Mouse (Mus musculus): ENCODE data around the gene Wdr60. TPM values are rescaled to one million over a fixed set of nuclear protein-coding genes. Genes with fewer than 3 reads are reported as not detected.

The Wdr60 gene
- polyA plus RNA-seq (2014; fragmentation: Nextera tagmentation; extraction: Ambion mirVana) = 16.5 and 22.4 TPM in 2 replicates

GRCm38 (mm10) chr12:116262555-116263341 lies at the start of gene Wdr60:
Wdr60 (minus strand) TSS chr12:116263022.
- Histone ChIP-seq H3K9me3 (ENCODE audit: control insufficient read depth, low read length) (no peaks in the 10 kb centered on the region), H3K9ac (ENCODE audit: low read length) (peak within 1 kb of the TSS; percentile 76), H3K4me3 (ENCODE audit: low read depth, low read length) (peak within 1 kb of the TSS; percentile 64), H3K27me3 (ENCODE audit: control insufficient read depth, insufficient read depth, low read length) (no peaks in the 10 kb centered on the region), H3K27ac (replicated peaks; ENCODE audit: low read depth, low read length) (peak within 1 kb of the TSS; percentile 58; the same call in 1 of the 2 replicates), H3K4me2 (ENCODE audit: low read depth, severe bottlenecking) (peak within 1 kb of the TSS; percentile 57), H3K36me3 (ENCODE audit: control insufficient read depth, insufficient read depth, low read length) (no peaks in the 10 kb centered on the region), H3K4me1 (ENCODE audit: control insufficient read depth, insufficient read depth, low read length) (no peaks in the 10 kb centered on the region)
- ATAC-seq (ENCODE audit: insufficient number of reproducible peaks, low FRiP score, low TSS enrichment, low read depth) (peak; percentile 98), DNase-seq (ENCODE audit: low spot score) (peak; percentile 89)
- 3% methylated on average over 47 of the region's 47 CpGs for WGBS

- WGBS = 72% methylated on average over 2 of the region's 2 CpGs
- Histone ChIP-seq H3K27ac (replicated peaks; ENCODE audit: low read depth, low read length) (no peak overlapping the region), H3K4me2 (ENCODE audit: low read depth, severe bottlenecking) (no peak overlapping the region), H3K4me1 (ENCODE audit: control insufficient read depth, insufficient read depth, low read length) (no peaks in the 10 kb centered on the region), H3K27me3 (ENCODE audit: control insufficient read depth, insufficient read depth, low read length) (no peaks in the 10 kb centered on the region), H3K36me3 (ENCODE audit: control insufficient read depth, insufficient read depth, low read length) (no peaks in the 10 kb centered on the region), H3K9ac (ENCODE audit: low read length) (no peak overlapping the region), H3K4me3 (ENCODE audit: low read depth, low read length) (no peak overlapping the region), H3K9me3 (ENCODE audit: control insufficient read depth, low read length) (no peaks in the 10 kb centered on the region)
- no peak for DNase-seq (ENCODE audit: low spot score)
- ATAC-seq (ENCODE audit: insufficient number of reproducible peaks, low FRiP score, low TSS enrichment, low read depth) = no peak
These were observed 45.8 kb upstream of the Wdr60 start for GRCm38 (mm10) chr12:116308612-116309011.

- H3K27ac ChIP-seq (replicated peaks; ENCODE audit: low read depth, low read length) = no peak overlapping the region
- no peak overlapping the region for H3K9ac ChIP-seq (ENCODE audit: low read length)
- H3K4me1 ChIP-seq (ENCODE audit: control insufficient read depth, insufficient read depth, low read length) = no peaks in the 10 kb centered on the region
- ATAC-seq (ENCODE audit: insufficient number of reproducible peaks, low FRiP score, low TSS enrichment, low read depth) (no peak), DNase-seq (ENCODE audit: low spot score) (no peak)
- H3K4me2 ChIP-seq (ENCODE audit: low read depth, severe bottlenecking) = no peak overlapping the region
- H3K4me3 ChIP-seq (ENCODE audit: low read depth, low read length) = no peak overlapping the region
- 88% methylated on average over 3 of the region's 3 CpGs for WGBS
- no peaks in the 10 kb centered on the region for H3K9me3 ChIP-seq (ENCODE audit: control insufficient read depth, low read length)
- H3K36me3 ChIP-seq (ENCODE audit: control insufficient read depth, insufficient read depth, low read length) = no peaks in the 10 kb centered on the region
- no peaks in the 10 kb centered on the region for H3K27me3 ChIP-seq (ENCODE audit: control insufficient read depth, insufficient read depth, low read length)
These were observed 45.0 kb upstream of the Wdr60 start for GRCm38 (mm10) chr12:116307870-116308269.

GRCm38 (mm10) chr12:116306042-116306441 lies 43.2 kb upstream of the Wdr60 start:
- Histone ChIP-seq H3K4me2 (ENCODE audit: low read depth, severe bottlenecking) (no peak overlapping the region), H3K27me3 (ENCODE audit: control insufficient read depth, insufficient read depth, low read length) (no peaks in the 10 kb centered on the region), H3K27ac (replicated peaks; ENCODE audit: low read depth, low read length) (no peak overlapping the region), H3K9me3 (ENCODE audit: control insufficient read depth, low read length) (no peaks in the 10 kb centered on the region), H3K9ac (ENCODE audit: low read length) (no peak overlapping the region), H3K36me3 (ENCODE audit: control insufficient read depth, insufficient read depth, low read length) (no peaks in the 10 kb centered on the region), H3K4me3 (ENCODE audit: low read depth, low read length) (no peak overlapping the region), H3K4me1 (ENCODE audit: control insufficient read depth, insufficient read depth, low read length) (no peaks in the 10 kb centered on the region)
- WGBS = 73% methylated on average over 1 of the region's 1 CpGs
- ATAC-seq (ENCODE audit: insufficient number of reproducible peaks, low FRiP score, low TSS enrichment, low read depth) (no peak), DNase-seq (ENCODE audit: low spot score) (no peak)

GRCm38 (mm10) chr12:116302181-116302580 lies 39.4 kb upstream of the Wdr60 start:
- H3K9me3 ChIP-seq (ENCODE audit: control insufficient read depth, low read length) = no peaks in the 10 kb centered on the region
- ATAC-seq (ENCODE audit: insufficient number of reproducible peaks, low FRiP score, low TSS enrichment, low read depth) (no peak), DNase-seq (ENCODE audit: low spot score) (no peak)
- no peaks in the 10 kb centered on the region for H3K27me3 ChIP-seq (ENCODE audit: control insufficient read depth, insufficient read depth, low read length)
- H3K27ac ChIP-seq (replicated peaks; ENCODE audit: low read depth, low read length) = no peak overlapping the region
- H3K9ac ChIP-seq (ENCODE audit: low read length) = no peak overlapping the region
- H3K36me3 ChIP-seq (ENCODE audit: control insufficient read depth, insufficient read depth, low read length) = no peaks in the 10 kb centered on the region
- no peak overlapping the region for H3K4me3 ChIP-seq (ENCODE audit: low read depth, low read length)
- H3K4me1 ChIP-seq (ENCODE audit: control insufficient read depth, insufficient read depth, low read length) = no peaks in the 10 kb centered on the region
- no peak overlapping the region for H3K4me2 ChIP-seq (ENCODE audit: low read depth, severe bottlenecking)

GRCm38 (mm10) chr12:116299906-116300305 lies 37.1 kb upstream of the Wdr60 start:
- ATAC-seq (ENCODE audit: insufficient number of reproducible peaks, low FRiP score, low TSS enrichment, low read depth) (no peak), DNase-seq (ENCODE audit: low spot score) (no peak)
- H3K4me3 ChIP-seq (ENCODE audit: low read depth, low read length) = no peak overlapping the region
- H3K9ac ChIP-seq (ENCODE audit: low read length) = no peak overlapping the region
- no peaks in the 10 kb centered on the region for H3K36me3 ChIP-seq (ENCODE audit: control insufficient read depth, insufficient read depth, low read length)
- H3K27me3 ChIP-seq (ENCODE audit: control insufficient read depth, insufficient read depth, low read length) = no peaks in the 10 kb centered on the region
- WGBS = 87% methylated on average over 2 of the region's 2 CpGs
- no peak overlapping the region for H3K27ac ChIP-seq (replicated peaks; ENCODE audit: low read depth, low read length)
- H3K4me2 ChIP-seq (ENCODE audit: low read depth, severe bottlenecking) = no peak overlapping the region
- H3K4me1 ChIP-seq (ENCODE audit: control insufficient read depth, insufficient read depth, low read length) = no peaks in the 10 kb centered on the region
- no peaks in the 10 kb centered on the region for H3K9me3 ChIP-seq (ENCODE audit: control insufficient read depth, low read length)

GRCm38 (mm10) chr12:116293599-116294292 lies 30.9 kb upstream of the Wdr60 start:
- H3K4me3 ChIP-seq (ENCODE audit: low read depth, low read length) = no peak overlapping the region
- H3K27ac ChIP-seq (replicated peaks; ENCODE audit: low read depth, low read length) = no peak overlapping the region
- no peak overlapping the region for H3K4me2 ChIP-seq (ENCODE audit: low read depth, severe bottlenecking)
- ATAC-seq (ENCODE audit: insufficient number of reproducible peaks, low FRiP score, low TSS enrichment, low read depth) (no peak), DNase-seq (ENCODE audit: low spot score) (no peak)
- H3K9ac ChIP-seq (ENCODE audit: low read length) = no peak overlapping the region
- no peaks in the 10 kb centered on the region for H3K36me3 ChIP-seq (ENCODE audit: control insufficient read depth, insufficient read depth, low read length)
- H3K9me3 ChIP-seq (ENCODE audit: control insufficient read depth, low read length) = no peaks in the 10 kb centered on the region
- H3K27me3 ChIP-seq (ENCODE audit: control insufficient read depth, insufficient read depth, low read length) = no peaks in the 10 kb centered on the region
- no peaks in the 10 kb centered on the region for H3K4me1 ChIP-seq (ENCODE audit: control insufficient read depth, insufficient read depth, low read length)
- WGBS = 79% methylated on average over 4 of the region's 4 CpGs

GRCm38 (mm10) chr12:116293185-116293584 lies 30.4 kb upstream of the Wdr60 start:
- H3K4me3 ChIP-seq (ENCODE audit: low read depth, low read length) = no peak overlapping the region
- no peak for ATAC-seq (ENCODE audit: insufficient number of reproducible peaks, low FRiP score, low TSS enrichment, low read depth)
- no peak overlapping the region for H3K9ac ChIP-seq (ENCODE audit: low read length)
- H3K4me2 ChIP-seq (ENCODE audit: low read depth, severe bottlenecking) = no peak overlapping the region
- H3K4me1 ChIP-seq (ENCODE audit: control insufficient read depth, insufficient read depth, low read length) = no peaks in the 10 kb centered on the region
- H3K36me3 ChIP-seq (ENCODE audit: control insufficient read depth, insufficient read depth, low read length) = no peaks in the 10 kb centered on the region
- DNase-seq (ENCODE audit: low spot score) = no peak
- H3K9me3 ChIP-seq (ENCODE audit: control insufficient read depth, low read length) = no peaks in the 10 kb centered on the region
- H3K27me3 ChIP-seq (ENCODE audit: control insufficient read depth, insufficient read depth, low read length) = no peaks in the 10 kb centered on the region
- H3K27ac ChIP-seq (replicated peaks; ENCODE audit: low read depth, low read length) = no peak overlapping the region
- 80% methylated on average over 2 of the region's 2 CpGs for WGBS

Measured in limb, embryonic 11.5 days (tissue).